Mouse (Mus musculus) thymus, adult 2 months (tissue): ENCODE measurements around the gene Tomm5. TPM values are rescaled to one million over a fixed set of nuclear protein-coding genes. Genes with fewer than 3 reads are reported as not detected.

Experiments used
- DNase-seq: peaks from one replicate; pipeline ENCODE4 v3.0.0; 2021
- H3K27ac ChIP-seq: fragments of 200-500 bp; 2 replicates; pipeline ENCODE4 v1.5.1; 2012; ENCODE audit warnings: low read length, control low read depth; ENCODE audit not compliant: control insufficient read depth, insufficient read depth
- H3K27me3 ChIP-seq: fragments of 200-500 bp; 2 replicates; pipeline ENCODE4 v1.6.1; 2012; ENCODE audit warnings: mild to moderate bottlenecking, low read length, moderate library complexity, mixed read lengths; ENCODE audit not compliant: control insufficient read depth, insufficient read depth
- H3K36me3 ChIP-seq: fragments of 200-500 bp; 2 replicates; pipeline ENCODE4 v1.6.1; 2012; ENCODE audit warnings: mild to moderate bottlenecking, low read length, moderate library complexity; ENCODE audit not compliant: control insufficient read depth, insufficient read depth
- H3K4me1 ChIP-seq: fragments of 200-500 bp; replicated peaks from 2 replicates; pipeline ENCODE4 v1.6.1; 2012; ENCODE audit warnings: low read length; ENCODE audit not compliant: control insufficient read depth, insufficient read depth
- H3K4me3 ChIP-seq: fragments of 200-500 bp; 2 replicates; pipeline ENCODE4 v1.5.1; 2012; ENCODE audit warnings: mild to moderate bottlenecking, low read length, control low read depth, moderate library complexity; ENCODE audit not compliant: control insufficient read depth, insufficient read depth
- CTCF ChIP-seq: fragments of 200-500 bp; IDR thresholded peaks from 2 replicates; pipeline ENCODE4 v1.5.1; 2012; ENCODE audit warnings: mild to moderate bottlenecking, control low read depth, low read length, moderate library complexity, borderline replicate concordance; ENCODE audit not compliant: control insufficient read depth, poor library complexity, insufficient read depth; ENCODE audit errors: extremely low read depth
- POLR2A ChIP-seq: fragments of 200-500 bp; IDR thresholded peaks from 2 replicates; pipeline ENCODE4 v1.6.1; 2012; ENCODE audit warnings: mild to moderate bottlenecking, low read length, control low read depth, moderate library complexity; ENCODE audit not compliant: control insufficient read depth, poor library complexity, insufficient read depth; ENCODE audit errors: extremely low read depth
- WGBS: fragments of 180-500 bp; shearing (Covaris S2); methylation state at CpG from one replicate; pipeline ENCODE4 v1.1.7; 2018; 5-methylcytosine and 5-hydroxymethylcytosine counted together
- polyA plus RNA-seq: library from polyadenylated mRNA; depleted of rRNA; stranded (reverse); fragments of >200 nt; gene quantifications from 2 replicates; pipeline ENCODE4 v1.2.3, GENCODE M21; 2012; rRNA removed

Gene Tomm5
- 68.0 and 92.4 TPM in 2 replicates for polyA plus RNA-seq

DNA sequence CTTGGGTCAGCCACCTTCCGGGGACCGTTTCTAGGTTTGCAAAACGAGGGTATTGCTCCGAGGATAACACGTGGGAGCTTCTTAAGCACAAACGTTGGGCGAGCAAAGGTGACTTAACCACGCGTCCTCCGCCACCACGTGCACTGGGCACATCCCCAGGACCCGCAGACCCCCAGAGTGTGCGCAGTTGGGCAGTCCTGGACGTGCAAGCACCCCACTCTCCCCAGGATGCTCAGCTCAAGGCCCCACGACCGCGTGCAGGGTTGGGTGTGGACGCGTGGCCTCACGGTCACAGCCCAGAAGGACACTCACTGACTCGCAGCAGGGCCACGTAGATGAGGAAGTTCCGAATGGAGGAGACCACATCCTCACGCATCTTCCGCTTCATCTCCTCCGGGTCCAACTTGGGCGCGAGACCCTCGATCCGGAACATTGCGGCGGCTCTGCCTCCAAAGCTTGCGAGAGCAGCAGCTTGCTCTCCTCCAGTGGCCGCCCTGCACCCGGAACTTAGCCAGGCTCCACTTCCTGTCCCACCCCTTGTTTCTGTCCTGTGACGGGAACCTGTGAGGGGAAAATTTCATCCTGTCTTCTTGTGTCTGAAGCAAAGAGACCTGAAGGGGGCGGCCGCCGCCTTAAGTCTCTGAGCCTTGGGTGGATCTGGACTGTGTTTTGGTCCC lies at the start of gene Tomm5:
TSS of gene Tomm5 (minus strand) at position 514 of the 677 bp plus-strand sequence.
- Histone ChIP-seq H3K27me3 (no peaks in the 10 kb centered on the region), H3K27ac (no peak within 1 kb of the TSS), H3K4me1 (peaks cover 4% of the 10 kb centered on the region), H3K36me3 (peaks cover 10% of the 10 kb centered on the region), H3K4me3 (peak within 1 kb of the TSS; percentile 96)
- TF ChIP-seq CTCF: no peak
- TF ChIP-seq POLR2A: peak; percentile 78
- WGBS: under 1% methylated on average over 39 of the region's 39 CpGs
- peak; percentile 90 for DNase-seq

DNA sequence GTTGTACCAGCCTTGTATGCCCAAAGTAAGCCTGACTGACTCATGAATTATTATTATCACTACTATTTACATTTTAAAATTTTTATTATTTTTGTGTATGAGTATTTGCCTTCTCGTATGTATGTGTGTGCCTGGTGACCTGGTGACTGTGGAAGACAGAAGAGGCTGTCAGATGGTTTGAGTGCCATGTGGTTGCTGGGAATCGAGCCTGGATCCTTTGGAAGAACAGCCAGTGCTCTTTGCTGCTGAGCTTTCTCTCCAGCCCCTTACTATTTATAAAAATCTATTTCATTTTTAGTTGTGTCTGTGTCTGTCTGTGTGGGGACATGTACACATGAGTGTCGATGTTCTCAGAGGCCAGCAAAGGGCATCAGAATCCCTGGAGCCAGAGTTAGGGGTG lies 48.5 kb upstream of the Tomm5 start:
- DNase-seq: no peak

DNA sequence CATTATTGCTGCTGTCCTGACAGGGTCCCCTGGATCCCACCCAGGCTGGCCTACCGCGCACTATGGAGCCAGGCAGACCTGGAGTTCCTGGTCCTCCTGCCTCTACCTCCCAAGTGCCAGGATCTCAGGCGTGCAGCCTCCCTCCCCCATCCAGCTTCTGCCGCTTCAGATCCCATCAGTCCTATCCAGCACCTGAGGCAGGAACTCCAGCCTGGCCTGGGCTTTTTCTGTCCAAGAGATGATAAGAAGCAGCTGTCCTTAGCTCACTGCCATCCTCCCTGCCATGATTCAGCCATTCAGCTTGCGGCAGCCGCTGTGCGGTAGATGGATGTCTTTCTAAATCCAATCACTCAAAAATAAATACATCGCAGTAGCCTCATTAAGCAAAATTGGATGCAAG lies 35.1 kb upstream of the Tomm5 start:
- Histone ChIP-seq H3K27ac (no peak overlapping the region), H3K27me3 (no peaks in the 10 kb centered on the region), H3K36me3 (no peaks in the 10 kb centered on the region), H3K4me1 (no peaks in the 10 kb centered on the region), H3K4me3 (no peak overlapping the region)
- WGBS: 95% methylated on average over 8 of the region's 8 CpGs
- TF ChIP-seq POLR2A: no peak
- no peak for TF ChIP-seq CTCF
- DNase-seq: no peak

More for the DNA sequence above, 48.5 kb upstream of the Tomm5 start:
- WGBS: 87% methylated on average over 3 of the region's 3 CpGs
- no peaks in the 10 kb centered on the region for H3K4me1 ChIP-seq
- H3K27ac ChIP-seq: no peak overlapping the region
- H3K36me3 ChIP-seq: no peaks in the 10 kb centered on the region
- TF ChIP-seq POLR2A (no peak), CTCF (no peak)
- no peaks in the 10 kb centered on the region for H3K27me3 ChIP-seq
- no peak overlapping the region for H3K4me3 ChIP-seq

DNA sequence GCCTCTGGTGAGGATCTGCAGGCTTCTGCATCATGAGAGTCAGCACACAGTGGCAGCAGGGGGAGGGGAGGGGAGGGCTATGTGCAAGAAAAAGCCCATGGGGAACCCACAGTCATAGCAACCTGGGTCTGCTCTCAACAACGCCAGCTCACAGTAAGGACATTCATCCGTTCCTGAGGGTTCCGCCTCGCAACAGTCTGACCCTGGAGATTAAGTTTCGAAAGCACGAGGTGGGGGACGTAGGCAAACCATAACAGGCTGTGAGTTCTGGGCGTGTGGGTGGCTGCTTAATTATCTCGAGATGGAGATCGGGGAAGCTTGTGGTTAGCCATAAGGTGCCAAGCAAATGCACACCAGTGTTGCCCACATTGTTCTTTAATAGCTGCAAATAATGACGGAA lies 34.5 kb upstream of the Tomm5 start:
- no peak overlapping the region for H3K27ac ChIP-seq
- H3K27me3 ChIP-seq: no peaks in the 10 kb centered on the region
- H3K4me3 ChIP-seq: no peak overlapping the region
- H3K36me3 ChIP-seq: no peaks in the 10 kb centered on the region
- no peak for TF ChIP-seq POLR2A
- TF ChIP-seq CTCF: no peak
- WGBS: 26% methylated on average over 11 of the region's 11 CpGs
- H3K4me1 ChIP-seq: no peaks in the 10 kb centered on the region
- DNase-seq: no peak

DNA sequence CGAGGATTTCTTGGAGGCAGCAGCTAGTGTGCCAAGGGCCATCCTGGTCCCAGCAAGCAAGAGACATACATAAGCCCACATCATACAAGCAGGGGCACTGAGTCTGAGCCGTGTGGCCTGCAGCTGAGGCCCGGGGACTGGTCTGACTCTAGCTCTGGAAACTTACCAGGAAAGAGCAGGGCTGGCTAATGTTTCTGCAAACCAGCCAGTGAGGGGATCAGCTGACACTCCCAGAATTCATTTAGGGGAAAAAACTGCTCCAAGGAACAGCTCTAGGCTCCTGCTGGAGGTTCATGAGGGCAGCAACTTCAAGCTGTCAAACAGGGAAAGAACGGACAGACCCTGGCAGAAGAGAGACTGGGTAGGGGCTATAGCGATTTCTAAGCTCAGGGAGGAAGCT lies 33.9 kb upstream of the Tomm5 start:
- H3K36me3 ChIP-seq: no peaks in the 10 kb centered on the region
- no peaks in the 10 kb centered on the region for H3K4me1 ChIP-seq
- TF ChIP-seq POLR2A: no peak
- TF ChIP-seq CTCF: no peak
- H3K27me3 ChIP-seq: no peaks in the 10 kb centered on the region
- H3K4me3 ChIP-seq: no peak overlapping the region
- H3K27ac ChIP-seq: no peak overlapping the region
- DNase-seq: no peak
- 71% methylated on average over 5 of the region's 5 CpGs for WGBS

DNA sequence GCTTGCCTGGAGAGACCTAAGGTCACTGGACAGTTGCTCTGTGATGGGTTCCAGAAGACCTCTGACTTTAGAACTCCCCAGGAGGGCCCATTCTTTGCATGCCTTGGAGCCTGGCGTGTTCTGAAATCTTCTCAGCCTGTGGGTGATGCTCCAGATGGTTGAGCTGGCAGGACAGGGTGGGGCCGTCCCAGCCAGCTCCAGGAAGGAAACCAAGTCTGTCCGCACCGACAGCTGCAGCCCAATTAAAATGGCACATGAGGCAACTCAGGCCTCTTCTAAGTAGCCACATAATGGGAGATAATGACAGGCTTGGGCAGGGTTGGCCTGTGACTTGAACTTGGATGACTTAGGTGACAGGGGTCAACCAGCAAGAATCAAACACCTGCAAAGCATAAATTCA lies 29.7 kb upstream of the Tomm5 start:
- no peaks in the 10 kb centered on the region for H3K36me3 ChIP-seq
- no peak overlapping the region for H3K27ac ChIP-seq
- TF ChIP-seq POLR2A (no peak), CTCF (no peak)
- no peak overlapping the region for H3K4me3 ChIP-seq
- 25% methylated on average over 4 of the region's 4 CpGs for WGBS
- H3K4me1 ChIP-seq: no peaks in the 10 kb centered on the region
- no peaks in the 10 kb centered on the region for H3K27me3 ChIP-seq
- DNase-seq: no peak
